Mouse (Mus musculus) cortical plate, adult 2 months (tissue): Measurements from ENCODE around the gene Usp33.

ENCODE experiments used
- CTCF ChIP-seq: fragments of 200-500 bp; IDR thresholded peaks from 2 replicates; pipeline ENCODE4 v1.5.1; 2011; ENCODE audit warnings: mild to moderate bottlenecking, control low read depth, low read length; ENCODE audit not compliant: insufficient read depth; ENCODE audit errors: extremely low read depth
- POLR2A ChIP-seq: fragments of 200-500 bp; IDR thresholded peaks from 2 replicates; pipeline ENCODE4 v1.6.1; 2011; ENCODE audit warnings: mild to moderate bottlenecking, low read length, control low read depth; ENCODE audit not compliant: insufficient read depth; ENCODE audit errors: extremely low read depth

DNA sequence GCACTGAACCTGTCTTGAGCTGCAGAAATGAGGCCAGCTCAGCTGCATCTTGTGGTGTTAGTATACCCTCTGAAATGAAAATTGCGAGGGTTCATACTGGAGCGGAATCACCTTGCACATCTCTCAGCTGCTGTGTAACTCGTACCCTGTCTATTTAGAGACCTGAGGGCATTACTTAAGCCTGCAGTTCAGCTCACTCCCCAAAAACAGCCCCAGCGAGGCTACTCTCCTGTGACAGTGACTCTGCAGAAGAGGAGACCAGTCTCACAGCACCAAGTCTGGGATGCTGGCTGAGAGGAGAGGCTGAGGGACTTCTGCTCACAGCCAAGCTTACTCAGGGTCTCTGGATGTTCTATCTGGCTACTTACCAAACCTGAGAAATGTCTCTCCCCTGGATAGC lies 40.3 kb upstream of the Usp33 start:
- TF ChIP-seq POLR2A (no peak), CTCF (no peak)
